Mouse (Mus musculus) liver, embryonic 14.5 days (tissue): ENCODE measurements around the gene Synm.

ENCODE experiments used
- CTCF ChIP-seq: IDR thresholded peaks from 2 replicates; pipeline ENCODE4 v1.5.1; 2016; ENCODE audit warnings: antibody characterized with exemption, low read depth, control low read depth
- EP300 ChIP-seq: IDR thresholded peaks from 2 replicates; pipeline ENCODE4 v1.6.1; 2016; ENCODE audit warnings: antibody characterized with exemption, low read depth

GRCm38 (mm10) chr7:67715176-67715575 lies 44.4 kb downstream of the Synm start:
- TF ChIP-seq CTCF (no peak), EP300 (no peak)
